Mouse (Mus musculus): Measurements from ENCODE around the gene BC061212. TPM values are rescaled to one million over a fixed set of nuclear protein-coding genes. Genes with fewer than 3 reads are reported as not detected.
"Not testable (repeated sequence)": the region's sequence is repeated elsewhere in the genome, so short reads cannot be mapped to it uniquely, and the experiment has no call there.

BC061212 gene
- polyA plus RNA-seq (2015; fragmentation: Nextera tagmentation; extraction: Ambion mirVana) = not detected in 2 replicates

GRCm38 (mm10) chr5:94070445-94070844 is at the start of gene BC061212:
BC061212 (minus strand) TSS chr5:94070545.
- not testable (repeated sequence) for H3K27me3 ChIP-seq (replicated peaks); H3K9ac ChIP-seq; H3K4me3 ChIP-seq; H3K9me3 ChIP-seq; ATAC-seq (replicated peaks); H3K4me1 ChIP-seq; H3K36me3 ChIP-seq (replicated peaks); H3K4me2 ChIP-seq; H3K27ac ChIP-seq
- no CpG with 5 or more reads among the region's 1 CpGs for WGBS

- H3K4me1 ChIP-seq; H3K9ac ChIP-seq; H3K36me3 ChIP-seq (replicated peaks); H3K9me3 ChIP-seq; H3K27me3 ChIP-seq (replicated peaks); ATAC-seq (replicated peaks); H3K4me3 ChIP-seq; H3K27ac ChIP-seq; H3K4me2 ChIP-seq: not testable (repeated sequence)
- WGBS = no CpG with 5 or more reads among the region's 3 CpGs
These were observed 5.7 kb upstream of the BC061212 start, which contains the start of gene Gm6351 for GRCm38 (mm10) chr5:94076085-94076484. Gm6351 (plus strand) TSS chr5:94076385.

Other genes with a start within 250 kb of the BC061212 start
- not detected in 2 replicates for gene Gm7792, start 226.8 kb downstream of the BC061212 start, polyA plus RNA-seq (2015; fragmentation: Nextera tagmentation; extraction: Ambion mirVana)
- not detected in 2 replicates for gene Gm16429, start 141.5 kb downstream of the BC061212 start, polyA plus RNA-seq (2015; fragmentation: Nextera tagmentation; extraction: Ambion mirVana)
- not detected in 2 replicates for gene Gm6351, start 5.8 kb upstream of the BC061212 start, polyA plus RNA-seq (2015; fragmentation: Nextera tagmentation; extraction: Ambion mirVana)
- not detected in 2 replicates for gene Gm3106, start 147.5 kb upstream of the BC061212 start, polyA plus RNA-seq (2015; fragmentation: Nextera tagmentation; extraction: Ambion mirVana)
- not detected in 2 replicates for gene A430089I19Rik, start 236.3 kb upstream of the BC061212 start, polyA plus RNA-seq (2015; fragmentation: Nextera tagmentation; extraction: Ambion mirVana)
- not detected in 2 replicates for gene Gm6502, start 243.9 kb upstream of the BC061212 start, polyA plus RNA-seq (2015; fragmentation: Nextera tagmentation; extraction: Ambion mirVana)